Mouse (Mus musculus) R1 (cell line): ENCODE data around the gene Gal3st2b.
"Not testable (repeated sequence)": the region's sequence is repeated elsewhere in the genome, so short reads cannot be mapped to it uniquely, and the experiment has no call there.

Experiments used
- DNase-seq: peaks from one replicate; pipeline ENCODE4 v3.0.0-alpha.2; 2018; ENCODE audit warnings: low read depth, low spot score

The Gal3st2b gene

GRCm38 (mm10) chr1:93918011-93918410 lies at the start of gene Gal3st2b:
Gene Gal3st2b, plus strand, starts transcription at chr1:93918311.
- DNase-seq = not testable (repeated sequence)

- not testable (repeated sequence) for DNase-seq
Measured at GRCm38 (mm10) chr1:93871594-93872105, 46.5 kb upstream of the Gal3st2b start.

GRCm38 (mm10) chr1:93874405-93874804 lies 43.7 kb upstream of the Gal3st2b start:
- not testable (repeated sequence) for DNase-seq

GRCm38 (mm10) chr1:93881778-93882177 lies 36.3 kb upstream of the Gal3st2b start:
- DNase-seq = not testable (repeated sequence)

GRCm38 (mm10) chr1:93890936-93891335 lies 27.2 kb upstream of the Gal3st2b start:
- peak; percentile 17 for DNase-seq

DNA sequence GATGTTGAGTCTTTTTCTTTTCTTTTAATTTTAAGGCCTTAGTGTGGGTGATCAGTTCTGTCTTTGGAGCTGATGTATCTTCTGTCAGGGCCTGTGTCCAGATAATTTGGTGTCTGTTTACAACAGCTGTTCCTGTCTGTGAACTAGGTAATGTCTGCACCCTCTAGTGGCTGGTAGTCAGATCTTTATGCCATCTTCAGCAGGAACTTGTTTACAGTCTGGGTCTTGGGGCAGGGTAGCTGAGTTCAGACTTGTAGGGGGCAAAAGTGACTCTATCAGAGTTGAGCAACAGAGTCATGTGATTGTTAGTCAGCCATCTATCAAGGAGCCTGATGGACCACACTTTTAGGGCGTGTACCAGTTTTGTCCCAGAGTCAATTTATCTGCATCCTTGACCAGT lies 20.7 kb upstream of the Gal3st2b start:
- DNase-seq = not testable (repeated sequence)

DNA sequence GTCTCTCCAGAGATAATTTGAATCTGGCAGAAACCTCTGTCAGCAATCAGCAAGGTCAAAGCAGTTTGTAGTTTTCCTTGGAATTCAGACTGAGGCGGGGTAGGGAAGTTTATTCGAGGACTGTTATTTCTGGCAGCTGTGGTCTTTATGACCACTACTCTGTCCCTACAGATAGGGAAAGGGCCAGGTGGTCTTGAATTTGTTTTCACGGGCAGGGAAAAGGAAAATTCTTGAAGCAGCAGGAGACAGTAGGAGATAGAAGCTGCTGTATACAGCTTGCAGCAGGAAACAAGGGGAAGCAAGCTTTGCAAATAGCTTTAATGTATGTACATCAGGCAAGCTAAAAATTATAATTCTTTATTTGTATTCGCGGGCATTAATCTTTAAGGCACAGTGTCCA lies 16.8 kb upstream of the Gal3st2b start:
- not testable (repeated sequence) for DNase-seq

- not testable (repeated sequence) for DNase-seq
Measured at GRCm38 (mm10) chr1:93906690-93907089, 11.4 kb upstream of the Gal3st2b start.

GRCm38 (mm10) chr1:93908977-93909586 lies 9.0 kb upstream of the Gal3st2b start:
- not testable (repeated sequence) for DNase-seq

- DNase-seq = not testable (repeated sequence)
Measured at GRCm38 (mm10) chr1:93911877-93912276, 6.2 kb upstream of the Gal3st2b start.

- not testable (repeated sequence) for DNase-seq
Measured at GRCm38 (mm10) chr1:93917160-93917559, 951 bp upstream of the Gal3st2b start.

- DNase-seq = not testable (repeated sequence)
Measured at GRCm38 (mm10) chr1:93918775-93919174, 664 bp downstream of the Gal3st2b start.

DNA sequence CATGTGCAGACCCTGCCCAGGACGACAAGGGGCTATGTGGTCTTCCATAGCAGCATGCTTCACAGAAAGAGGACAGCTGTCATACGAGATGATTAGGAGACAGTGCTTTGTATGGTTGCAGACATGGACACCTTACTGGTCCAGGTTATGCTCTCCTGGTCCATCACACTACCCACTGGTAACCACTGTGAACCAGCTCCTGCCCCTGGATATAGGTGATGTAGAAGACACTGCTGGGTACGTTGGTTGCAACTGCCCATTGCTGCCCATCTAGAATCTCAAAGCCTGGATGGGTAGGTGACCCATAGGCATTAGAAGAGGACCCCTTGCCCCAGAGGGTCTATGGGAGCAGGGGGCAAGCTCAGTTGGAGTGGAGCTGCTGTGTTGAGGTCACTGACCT lies 1.2 kb downstream of the Gal3st2b start:
- DNase-seq = not testable (repeated sequence)

DNA sequence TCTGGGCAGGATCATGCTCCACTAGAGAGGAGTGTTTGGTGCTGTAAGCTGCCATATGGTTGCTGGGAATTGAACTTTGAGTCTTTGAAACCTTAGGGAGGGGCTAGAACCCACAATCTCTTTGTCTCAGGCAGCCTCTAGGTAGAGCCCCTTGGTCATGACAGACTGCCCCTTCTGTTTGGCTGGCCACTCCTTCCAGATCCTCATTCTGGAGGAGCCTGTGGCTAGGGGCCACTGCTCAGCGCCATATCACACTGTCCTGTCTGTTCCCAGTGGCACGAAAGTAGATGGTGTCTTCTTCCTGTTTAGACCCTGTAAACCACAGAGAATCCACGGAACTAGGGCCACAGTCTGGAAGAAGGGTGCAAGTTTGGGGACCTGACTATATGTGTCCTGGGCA lies 4.5 kb downstream of the Gal3st2b start:
- not testable (repeated sequence) for DNase-seq

DNA sequence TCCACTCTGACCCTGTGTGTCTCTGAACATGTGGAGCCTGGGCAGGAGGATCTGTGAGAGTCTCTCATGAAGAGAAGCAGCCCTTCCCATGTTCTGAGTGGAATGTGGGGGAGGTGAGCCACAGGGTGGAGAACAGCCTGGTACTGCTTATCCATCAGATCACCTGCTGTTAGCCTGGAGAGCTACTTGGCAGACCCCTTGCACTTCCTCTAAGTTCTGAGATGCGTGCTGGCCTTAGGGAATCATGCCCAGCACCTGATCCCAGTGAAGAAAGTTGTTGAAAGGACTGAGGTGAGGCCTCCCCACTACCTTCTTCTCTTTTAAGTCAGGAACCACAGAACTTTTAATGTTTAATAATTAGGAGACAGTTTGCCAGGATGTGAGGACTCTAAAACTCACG lies 5.0 kb downstream of the Gal3st2b start:
- DNase-seq = not testable (repeated sequence)

DNA sequence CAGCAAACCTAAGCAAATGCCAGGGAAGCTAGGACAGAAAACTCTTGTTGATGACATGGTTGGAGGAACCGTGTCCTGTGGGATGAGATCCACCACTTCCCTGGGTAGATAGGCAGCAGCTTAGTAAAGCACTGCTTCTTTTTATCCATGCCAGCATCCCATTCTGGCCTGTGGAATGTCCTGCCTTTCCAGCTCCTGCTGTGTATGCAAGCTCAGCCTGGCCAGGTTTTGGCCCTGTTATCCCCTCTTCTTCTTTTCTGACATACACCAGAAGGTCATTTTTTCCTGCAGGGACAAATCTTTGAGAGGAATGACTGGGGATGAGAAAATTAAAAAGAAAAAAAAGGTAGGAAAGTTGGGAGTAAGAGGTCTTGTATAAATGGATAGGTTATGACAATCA lies 17.3 kb downstream of the Gal3st2b start:
- not testable (repeated sequence) for DNase-seq

GRCm38 (mm10) chr1:93937807-93938206 lies 19.7 kb downstream of the Gal3st2b start:
- not testable (repeated sequence) for DNase-seq

DNA sequence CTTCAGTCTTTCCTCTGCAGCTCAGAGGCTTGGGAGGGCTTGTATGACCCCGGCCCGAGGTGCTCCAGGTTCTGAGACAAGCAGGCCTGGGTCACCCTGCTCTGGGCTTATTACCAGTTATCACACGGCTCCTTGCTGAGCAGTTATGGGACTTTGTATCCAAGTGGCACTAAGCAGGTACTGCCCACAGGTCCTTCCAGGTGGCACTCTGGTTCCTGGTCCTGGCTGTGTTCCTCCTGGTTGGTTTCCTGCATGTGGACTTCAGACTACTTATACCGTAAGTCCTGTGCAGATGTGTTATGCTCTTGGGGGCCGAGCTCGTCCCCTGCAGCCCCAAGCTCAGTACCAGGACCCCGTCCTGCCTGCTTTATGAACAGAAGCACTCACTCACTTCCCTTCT lies 20.3 kb downstream of the Gal3st2b start:
- DNase-seq = not testable (repeated sequence)

DNA sequence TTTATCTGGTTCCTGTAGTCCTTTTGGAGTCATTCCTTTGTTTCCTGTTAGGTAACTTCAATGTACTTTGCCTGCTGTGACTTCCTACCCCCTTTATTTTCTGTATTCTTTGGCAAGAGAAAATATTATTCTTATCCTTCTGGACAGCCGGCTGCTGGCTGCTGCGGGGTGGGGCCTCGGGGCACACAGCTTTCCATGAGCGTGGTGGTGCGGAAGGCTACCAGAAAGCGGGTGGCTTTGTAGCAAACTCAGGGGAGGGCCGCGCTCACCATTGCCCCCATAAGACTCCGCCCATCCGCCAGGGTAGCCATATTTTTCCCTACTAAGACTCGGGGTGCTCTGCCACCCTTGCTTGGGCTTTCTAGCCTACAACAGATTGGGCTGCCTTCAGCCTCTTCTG lies 31.0 kb downstream of the Gal3st2b start:
- not testable (repeated sequence) for DNase-seq

DNA sequence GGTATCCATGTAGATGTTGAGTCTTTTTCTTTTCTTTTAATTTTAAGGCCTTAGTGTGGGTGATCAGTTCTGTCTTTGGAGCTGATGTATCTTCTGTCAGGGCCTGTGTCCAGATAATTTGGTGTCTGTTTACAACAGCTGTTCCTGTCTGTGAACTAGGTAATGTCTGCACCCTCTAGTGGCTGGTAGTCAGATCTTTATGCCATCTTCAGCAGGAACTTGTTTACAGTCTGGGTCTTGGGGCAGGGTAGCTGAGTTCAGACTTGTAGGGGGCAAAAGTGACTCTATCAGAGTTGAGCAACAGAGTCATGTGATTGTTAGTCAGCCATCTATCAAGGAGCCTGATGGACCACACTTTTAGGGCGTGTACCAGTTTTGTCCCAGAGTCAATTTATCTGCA lies 48.4 kb downstream of the Gal3st2b start:
- not testable (repeated sequence) for DNase-seq

- not testable (repeated sequence) for DNase-seq
Measured at GRCm38 (mm10) chr1:93970380-93970779, 52.3 kb downstream of the Gal3st2b start.

- not testable (repeated sequence) for DNase-seq
Measured at GRCm38 (mm10) chr1:93970797-93971196, 52.7 kb downstream of the Gal3st2b start.

DNA sequence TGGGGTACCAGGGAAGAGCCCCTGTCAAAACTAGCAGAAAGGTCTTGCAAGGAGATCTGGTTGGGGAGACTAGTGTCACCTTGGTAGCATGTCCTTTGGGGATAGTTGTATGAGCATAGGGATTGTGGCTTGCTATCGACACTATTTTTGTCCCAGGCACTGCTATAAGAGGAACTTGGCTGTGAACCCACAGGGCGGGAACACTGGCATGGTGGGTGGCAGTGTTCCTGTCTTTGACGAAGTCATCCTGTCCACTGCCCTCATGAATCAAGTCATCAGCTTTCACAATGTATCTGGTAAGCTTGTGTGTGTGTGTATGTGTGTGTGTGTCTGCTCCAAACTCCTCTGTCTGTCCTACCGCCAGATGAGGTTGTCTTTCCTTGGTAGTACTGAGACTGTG lies 57.7 kb downstream of the Gal3st2b start:
- DNase-seq = not testable (repeated sequence)
